Mouse (Mus musculus) lung, postnatal 25 days (tissue): ENCODE results near the gene Gpbp1l1.

Experiments used
- DNase-seq: peaks from one replicate; pipeline ENCODE4 v3.0.0; 2022; ENCODE audit warnings: low spot score

The Gpbp1l1 gene

DNA sequence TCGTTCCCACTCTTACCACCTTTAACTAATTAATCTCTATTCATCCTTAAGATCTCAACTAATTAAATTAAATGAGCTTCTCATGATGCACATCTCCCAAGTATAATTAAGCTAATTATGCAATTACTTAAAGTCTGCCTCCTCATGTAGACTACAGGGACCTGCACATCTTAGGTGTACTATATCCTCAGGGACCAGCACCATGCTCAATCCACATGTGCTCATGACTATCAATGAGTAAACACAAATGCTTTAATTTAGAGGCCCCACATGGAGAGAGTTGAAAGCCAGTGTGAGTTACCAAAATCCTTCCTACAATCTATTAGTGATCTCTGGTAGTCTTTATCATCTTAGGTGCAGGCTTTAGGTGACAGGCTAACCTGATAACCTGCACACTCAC, 77.7 kb downstream of the Gpbp1l1 start:
- no peak for DNase-seq

DNA sequence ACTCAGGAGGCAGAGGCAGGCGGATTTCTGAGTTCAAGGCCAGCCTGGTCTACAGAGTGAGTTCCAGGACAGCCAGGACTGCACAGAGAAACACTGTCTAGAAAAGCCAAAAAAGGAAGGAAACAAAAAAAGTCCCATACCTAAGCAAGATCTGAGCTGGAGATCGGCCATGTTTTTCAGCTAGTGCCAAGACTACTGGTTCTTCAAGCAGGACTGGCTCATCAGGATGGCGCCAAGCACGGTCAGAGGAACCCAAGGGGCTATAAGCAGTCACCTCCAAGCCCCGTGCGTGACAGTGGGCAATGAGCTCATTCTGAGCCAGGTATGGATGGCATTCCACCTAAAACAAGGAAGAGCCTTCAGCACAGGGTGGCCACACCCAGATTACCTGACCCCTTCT, 81.4 kb downstream of the Gpbp1l1 start:
- DNase-seq = no peak

DNA sequence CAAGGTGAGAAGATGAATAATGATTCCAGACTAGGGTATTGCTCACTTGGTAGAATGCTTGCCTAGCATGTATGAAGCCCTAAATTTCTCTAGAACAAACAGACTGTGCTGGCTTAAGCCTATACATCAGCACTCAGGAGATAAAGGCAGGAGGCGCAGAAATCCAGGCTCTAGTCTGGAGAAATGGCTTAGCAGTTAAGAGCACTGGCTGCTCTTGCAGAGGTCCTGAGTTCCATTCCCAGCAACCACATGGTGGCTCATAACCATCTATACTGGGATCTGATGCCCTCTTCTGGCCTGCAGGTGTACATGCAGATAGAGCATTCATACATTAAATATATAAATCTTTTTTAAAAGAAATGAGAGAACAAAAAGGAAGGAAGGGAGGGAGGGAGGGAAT, 84.6 kb downstream of the Gpbp1l1 start:
- DNase-seq = no peak
